1 mouse cellular context compared by ENCODE assay signal in the genomic region with DNA sequence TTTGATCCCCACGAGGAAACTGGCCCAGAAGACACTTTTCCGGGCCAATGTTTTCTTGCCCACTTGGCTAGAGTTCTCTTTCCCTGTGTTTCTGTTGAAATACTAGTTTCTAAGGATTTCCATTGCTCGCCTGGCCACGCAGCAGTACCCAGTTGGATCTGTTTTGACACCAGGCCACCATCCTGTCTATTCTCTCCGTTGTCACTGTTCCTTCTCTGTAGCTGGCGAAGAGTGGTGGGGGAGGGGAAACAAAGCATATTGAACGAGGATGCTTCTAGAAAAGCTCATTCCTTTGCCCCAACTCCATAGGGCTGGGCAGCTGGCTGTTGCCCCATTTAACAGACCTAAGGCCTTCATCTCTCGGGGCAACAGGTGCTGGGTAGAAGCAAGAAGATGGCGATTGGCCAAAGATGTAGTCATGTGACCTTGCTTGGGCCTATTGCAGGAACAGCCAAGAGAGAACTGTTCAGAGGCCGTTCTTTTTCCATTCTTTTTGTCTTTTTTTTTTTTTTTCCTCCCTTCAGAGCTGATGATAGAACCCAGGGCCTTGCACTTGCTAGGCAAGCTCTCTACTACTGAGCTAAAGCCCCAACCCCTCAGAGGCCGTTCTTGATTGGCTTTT.
TF ChIP-seq lines count a peak whose summit lies in the region.

No protein-coding gene starts in this region.

TF ChIP-seq in MEL, 35 proteins besides CTCF, POLR2A, EP300 and RAD21 (continued from another document):
- TF ChIP-seq MYB (IDR thresholded peaks at IDR 0.05; ENCODE audit: low read depth, low read length), result no peak
- no peak for TF ChIP-seq E2F4 (IDR thresholded peaks at IDR 0.05; ENCODE audit: borderline replicate concordance, low read depth, low read length)
- no peak for TF ChIP-seq ZKSCAN1 (IDR thresholded peaks at IDR 0.05; ENCODE audit: low read depth, low read length)
- peak; percentile 39; the same call in 1 of the 2 replicates for TF ChIP-seq ETS1 (IDR thresholded peaks at IDR 0.05; ENCODE audit: low read depth, low read length)
- no peak for TF ChIP-seq CHD2 (IDR thresholded peaks at IDR 0.05; ENCODE audit: low read length)
- no peak for TF ChIP-seq GABPA (IDR thresholded peaks at IDR 0.05; ENCODE audit: low read depth, low read length)
- no peak for TF ChIP-seq KAT2A (conservative IDR thresholded peaks at IDR 0.05; ENCODE audit: low read depth, low read length)
